Mouse (Mus musculus) brain, embryonic 14.5 days (tissue): ENCODE measurements around the gene Dpp7.

Experiments
- CTCF ChIP-seq: fragments of 200-500 bp; IDR thresholded peaks from 2 replicates; pipeline ENCODE4 v1.5.1; 2012; ENCODE audit warnings: inconsistent platforms, mild to moderate bottlenecking, moderate library complexity, borderline replicate concordance; ENCODE audit not compliant: insufficient read depth, insufficient read length; ENCODE audit errors: extremely low read depth
- POLR2A ChIP-seq: fragments of 200-500 bp; IDR thresholded peaks from 2 replicates; pipeline ENCODE4 v1.6.1; 2012; ENCODE audit warnings: mild to moderate bottlenecking, inconsistent platforms, borderline replicate concordance; ENCODE audit not compliant: poor library complexity, insufficient read depth, insufficient read length, severe bottlenecking; ENCODE audit errors: extremely low read depth

DNA sequence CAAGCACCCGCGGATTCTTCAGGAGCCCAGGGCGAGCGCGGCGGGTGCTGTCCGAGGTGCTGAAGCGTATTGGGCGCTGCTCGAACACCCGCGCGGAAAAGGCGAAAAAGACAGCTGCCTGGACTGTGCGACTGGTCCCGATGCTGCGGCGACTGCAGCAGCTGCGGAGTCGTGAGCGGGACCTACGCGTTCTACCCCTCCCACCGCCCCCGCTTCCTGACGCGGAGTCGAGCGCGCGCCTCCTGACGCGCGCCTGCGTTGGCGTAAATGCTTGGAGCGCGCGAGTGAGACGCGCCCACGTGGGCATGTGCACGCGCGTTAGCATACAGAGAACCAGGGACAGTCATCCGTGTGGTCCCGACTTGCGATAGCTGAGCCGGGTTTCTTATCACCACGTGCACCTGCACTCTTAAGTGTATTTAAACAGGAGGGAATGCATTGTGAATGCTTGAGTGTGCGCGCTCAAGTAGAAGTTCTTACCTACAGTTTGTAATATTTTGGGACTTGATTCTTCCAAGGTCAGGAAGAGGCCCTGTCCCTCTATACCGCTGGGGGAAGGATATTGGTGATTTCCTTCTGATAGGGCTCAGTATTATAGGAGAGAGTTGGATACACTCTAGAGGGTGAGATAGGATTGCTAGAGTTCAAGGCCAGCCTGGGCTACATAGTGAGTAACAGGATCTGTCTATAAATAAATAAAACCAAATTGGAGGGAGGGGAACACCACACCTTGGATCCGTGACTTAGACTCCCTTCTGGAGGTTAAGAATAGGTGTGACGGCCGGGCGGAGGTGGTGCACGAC lies 37.0 kb downstream of the Dpp7 start, which contains the start of gene Grin1:
- TF ChIP-seq POLR2A = peak; percentile 27; the same call in 1 of the 2 replicates
- no peak for TF ChIP-seq CTCF
